Mouse (Mus musculus): ENCODE measurements at regions not wholly inside any gene's neighbourhood (a gene's known extent, or its start where the extent isn't known, plus 50 kb on each side); places are given as distances from the start of the nearest gene placed in this dataset.

DNA sequence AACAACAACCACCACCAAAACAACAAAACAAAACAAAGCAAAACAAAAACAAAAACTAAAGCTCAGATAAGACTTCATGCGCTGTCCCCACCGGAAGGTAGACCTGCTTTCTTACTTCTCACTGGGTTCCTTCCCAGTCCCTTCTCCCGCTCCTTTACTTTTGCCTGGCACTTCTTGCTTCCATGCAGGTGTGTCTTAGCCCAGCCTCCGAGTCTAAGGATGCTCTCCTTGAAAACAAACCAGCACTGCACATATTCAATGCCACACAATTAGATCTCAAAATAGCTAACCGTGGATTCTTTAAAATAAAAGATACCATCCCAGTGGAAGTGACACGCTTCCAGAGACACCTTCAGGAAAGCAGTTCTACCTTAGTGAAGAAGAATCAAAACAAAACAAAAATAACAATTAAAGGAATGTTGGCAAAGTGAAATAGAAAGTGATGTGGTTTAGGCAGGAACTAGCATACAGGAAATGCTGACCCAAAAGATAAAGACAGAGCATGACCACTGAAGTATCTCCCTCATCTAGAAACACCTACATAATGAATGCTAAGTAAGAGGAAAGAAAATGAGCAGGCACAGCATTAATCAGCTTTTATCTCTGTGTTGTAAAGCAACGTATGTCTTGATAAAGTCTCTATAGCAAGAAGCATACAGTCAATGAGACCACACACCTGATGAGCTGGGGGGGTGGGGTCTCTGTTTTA lies 358.5 kb upstream of the Id2 start:
- DNase-seq (ENCODE audit: low spot score) = no peak

DNA sequence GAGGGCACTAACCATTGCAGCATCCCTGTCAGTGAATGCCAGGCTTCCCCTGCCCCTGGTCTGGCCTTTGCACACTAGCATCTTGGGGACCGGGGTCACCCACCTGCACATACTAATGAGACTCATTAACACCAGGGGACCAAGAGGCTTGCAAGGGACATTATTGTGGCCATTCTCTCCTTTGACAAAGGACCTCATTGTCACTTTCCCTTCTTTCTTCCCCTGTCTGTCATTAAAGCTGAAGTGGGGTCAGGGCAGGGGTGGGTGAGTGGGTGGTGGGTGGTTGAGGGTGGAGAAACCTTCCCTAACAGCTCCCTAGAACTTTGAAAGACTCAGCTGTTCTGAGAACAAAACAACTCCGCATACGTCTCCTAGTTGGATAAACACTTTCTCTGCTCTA lies 356.4 kb upstream of the Id2 start:
- no peak for DNase-seq (ENCODE audit: low spot score)

DNA sequence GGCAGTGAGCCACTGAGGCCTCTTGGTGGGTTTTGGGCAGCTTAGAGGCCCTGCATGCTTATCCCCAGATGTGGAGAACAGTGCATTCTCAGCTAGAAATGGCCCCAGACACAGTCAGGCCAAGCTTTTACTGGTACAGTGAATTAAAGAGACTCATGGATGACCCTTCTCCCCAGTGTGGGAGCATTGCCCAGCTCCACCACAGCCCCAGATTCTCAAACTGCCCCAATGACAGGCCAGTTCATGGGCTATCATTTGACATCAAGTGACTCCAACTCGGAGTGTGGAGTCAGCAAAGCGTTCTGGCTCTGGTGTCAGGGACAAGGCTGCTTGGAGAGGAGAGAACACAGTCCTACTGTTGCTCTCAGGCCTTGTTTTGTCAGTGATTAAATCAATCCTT lies 354.2 kb upstream of the Id2 start:
- DNase-seq (ENCODE audit: low spot score) = no peak

DNA sequence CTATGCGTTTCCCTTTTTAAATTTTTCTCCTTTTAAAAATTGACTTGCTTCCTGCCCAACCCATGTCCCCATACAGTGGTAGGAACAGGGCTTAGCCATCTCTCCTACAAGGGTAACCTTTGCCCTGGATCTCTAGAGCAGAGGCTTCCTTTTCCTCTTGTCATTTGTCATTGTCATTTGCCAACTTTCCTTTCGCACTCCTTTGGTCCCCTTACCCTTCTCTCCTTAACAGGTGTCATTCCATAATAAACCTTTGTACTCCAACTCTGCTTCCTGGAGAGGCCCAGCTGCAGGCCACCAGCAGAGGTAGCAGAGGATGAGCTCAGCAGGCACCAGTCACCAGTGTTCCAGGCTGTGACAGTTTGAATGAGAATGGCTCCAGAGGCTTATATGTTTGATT lies 347.4 kb upstream of the Id2 start:
- DNase-seq (ENCODE audit: low spot score) = no peak

DNA sequence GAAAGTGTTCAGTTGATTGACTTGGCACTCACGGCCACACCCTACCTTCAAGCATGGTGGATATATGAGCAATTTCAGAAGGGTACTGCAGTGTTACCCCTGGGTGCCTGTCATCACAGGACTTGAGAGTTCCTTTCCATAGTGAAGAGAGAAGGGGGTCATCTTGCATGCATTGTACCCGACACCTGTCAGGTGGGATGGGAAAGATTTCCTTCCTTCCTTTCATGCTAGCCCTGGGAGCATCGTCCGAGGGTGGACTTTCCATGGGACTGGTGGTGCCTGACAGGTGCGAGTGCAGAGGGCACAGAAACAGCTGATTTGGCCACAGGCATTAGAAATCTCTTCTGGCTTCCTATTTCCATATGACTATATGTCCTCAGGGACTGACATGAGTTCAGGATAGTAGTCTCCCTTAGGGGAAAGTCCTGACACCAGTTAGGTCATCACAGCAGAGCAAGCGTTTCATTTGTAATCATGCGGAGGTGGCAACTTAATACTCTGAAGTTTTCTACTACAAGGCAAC lies 342.1 kb upstream of the Id2 start:
- no peak for DNase-seq (ENCODE audit: low spot score)

DNA sequence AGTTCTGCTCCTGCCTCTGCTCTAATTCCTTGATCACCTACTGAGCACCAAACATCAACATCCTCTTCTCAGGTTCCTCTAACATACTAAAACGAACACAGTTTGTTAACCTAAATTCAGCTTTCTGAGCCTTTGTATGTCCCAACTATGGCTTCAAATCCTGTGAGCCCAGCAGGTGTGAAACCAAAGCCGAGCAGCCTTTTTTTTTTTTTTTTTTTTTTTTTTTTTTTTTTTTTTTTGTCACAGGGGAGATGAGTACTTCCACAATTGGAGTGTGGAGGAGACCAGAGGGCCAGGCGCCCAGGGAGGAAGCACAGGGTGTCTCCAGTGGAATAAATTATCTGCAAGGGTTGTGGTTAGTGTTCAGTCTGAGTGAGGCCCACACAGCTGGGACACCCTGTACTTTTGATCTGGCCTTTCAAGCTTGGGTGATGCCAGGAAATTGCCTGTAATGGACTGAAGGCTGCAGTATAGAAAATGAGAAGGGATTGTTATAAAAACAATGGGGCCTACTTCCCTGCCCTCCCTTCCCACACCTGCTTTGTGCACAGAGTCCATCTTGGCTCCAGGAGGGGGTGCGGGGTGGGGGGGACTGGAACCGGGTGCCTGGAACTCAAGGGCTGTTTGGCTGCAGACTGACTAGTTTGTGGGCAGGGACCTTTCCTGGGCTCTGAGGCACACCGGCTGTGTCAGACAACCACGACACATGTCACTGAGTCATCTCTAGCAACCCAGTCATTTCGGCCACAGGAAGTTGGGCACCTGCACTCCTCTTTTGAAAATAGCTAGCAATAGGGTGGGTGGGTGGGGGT lies 341.5 kb upstream of the Id2 start:
- DNase-seq (ENCODE audit: low spot score) = no peak

DNA sequence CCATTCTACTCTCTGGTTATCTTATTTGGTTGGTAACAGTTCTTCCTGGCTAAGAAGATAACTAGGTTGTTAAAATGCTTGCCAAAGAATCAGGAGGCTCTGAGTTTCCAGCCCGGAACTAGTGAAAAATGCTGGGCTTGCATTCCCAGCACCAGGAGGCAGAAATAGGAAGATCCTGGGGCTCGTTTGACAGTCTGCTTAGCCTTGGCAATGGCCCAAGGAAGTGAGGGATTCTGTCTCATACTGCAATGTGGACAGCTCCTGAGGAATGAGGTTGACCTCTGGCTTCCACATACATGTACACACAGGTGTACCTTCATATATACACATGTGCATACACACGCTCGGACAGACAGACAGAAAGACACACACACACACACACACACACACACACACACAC lies 340.6 kb upstream of the Id2 start:
- DNase-seq (ENCODE audit: low spot score) = no peak

DNA sequence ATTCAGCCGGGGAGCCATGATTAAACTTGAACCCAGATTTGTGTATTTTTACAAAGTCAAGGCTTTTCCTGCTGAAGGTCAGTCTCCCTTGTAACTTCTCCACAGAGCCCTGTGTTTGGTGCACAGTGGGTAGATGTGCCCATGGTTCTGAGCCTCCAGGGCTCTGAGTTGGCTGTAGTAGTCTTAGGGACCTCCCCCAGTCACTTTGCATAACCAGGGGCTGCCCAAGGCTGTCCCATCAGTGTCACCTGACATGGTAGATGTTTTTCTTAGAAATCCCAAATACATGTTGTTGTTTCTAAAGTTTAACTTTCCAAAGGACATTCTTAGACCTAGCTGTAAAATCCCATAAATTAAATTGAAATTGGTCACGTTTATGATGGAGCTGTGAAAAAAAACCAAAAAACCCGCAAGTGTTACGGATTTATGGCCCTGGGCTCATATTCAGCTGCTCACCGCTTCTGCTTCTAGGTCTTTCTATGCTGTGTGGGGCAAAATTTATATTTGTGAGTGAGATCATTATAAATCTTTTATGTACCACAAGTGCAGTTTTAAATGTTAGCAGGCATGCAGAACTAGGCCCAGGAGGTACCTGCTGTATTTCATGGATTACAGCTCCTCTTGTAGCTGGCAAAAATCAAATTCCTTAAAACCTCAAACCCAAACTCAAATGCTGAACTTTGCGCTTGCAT lies 339.4 kb upstream of the Id2 start:
- DNase-seq (ENCODE audit: low spot score) = no peak

DNA sequence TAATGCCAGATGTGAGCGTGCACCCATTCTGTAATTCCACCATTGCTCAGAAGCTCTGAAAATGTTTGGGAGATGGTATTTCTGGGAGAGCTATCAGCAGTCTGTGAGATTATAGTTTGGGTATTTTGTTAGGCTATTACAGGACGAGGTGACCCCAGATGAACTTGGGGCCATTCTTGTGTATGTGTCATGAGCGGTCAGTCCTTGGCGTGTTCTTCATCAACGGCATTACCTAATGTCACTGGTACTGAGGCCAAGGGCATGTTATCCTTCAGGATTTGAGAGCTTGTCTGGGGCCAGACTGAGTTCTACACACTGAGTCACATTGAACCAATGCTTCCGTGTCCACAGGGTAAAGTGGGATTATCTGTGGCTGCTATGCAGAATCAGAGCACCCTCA lies 335.9 kb upstream of the Id2 start:
- no peak for DNase-seq (ENCODE audit: low spot score)

DNA sequence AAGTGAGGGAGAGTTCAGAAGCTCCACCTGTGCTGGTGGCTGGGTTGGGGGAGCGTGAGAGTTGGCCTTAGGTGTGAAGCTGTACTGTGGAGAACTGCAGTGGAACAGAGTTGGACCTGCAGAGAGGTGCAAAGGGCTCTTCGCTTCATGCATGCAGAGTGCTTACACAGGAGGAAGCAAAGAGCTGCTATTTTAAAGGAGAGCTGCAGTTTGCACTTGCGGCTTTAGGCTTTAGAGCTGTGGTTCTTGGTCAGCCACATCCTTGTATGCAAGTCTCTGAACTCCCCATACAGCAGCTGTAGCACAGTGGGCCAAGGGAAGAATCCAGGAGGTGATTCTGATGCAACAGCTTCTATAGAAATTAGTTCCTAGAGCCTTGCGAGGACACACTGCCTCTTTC lies 334.0 kb upstream of the Id2 start:
- DNase-seq (ENCODE audit: low spot score) = no peak

DNA sequence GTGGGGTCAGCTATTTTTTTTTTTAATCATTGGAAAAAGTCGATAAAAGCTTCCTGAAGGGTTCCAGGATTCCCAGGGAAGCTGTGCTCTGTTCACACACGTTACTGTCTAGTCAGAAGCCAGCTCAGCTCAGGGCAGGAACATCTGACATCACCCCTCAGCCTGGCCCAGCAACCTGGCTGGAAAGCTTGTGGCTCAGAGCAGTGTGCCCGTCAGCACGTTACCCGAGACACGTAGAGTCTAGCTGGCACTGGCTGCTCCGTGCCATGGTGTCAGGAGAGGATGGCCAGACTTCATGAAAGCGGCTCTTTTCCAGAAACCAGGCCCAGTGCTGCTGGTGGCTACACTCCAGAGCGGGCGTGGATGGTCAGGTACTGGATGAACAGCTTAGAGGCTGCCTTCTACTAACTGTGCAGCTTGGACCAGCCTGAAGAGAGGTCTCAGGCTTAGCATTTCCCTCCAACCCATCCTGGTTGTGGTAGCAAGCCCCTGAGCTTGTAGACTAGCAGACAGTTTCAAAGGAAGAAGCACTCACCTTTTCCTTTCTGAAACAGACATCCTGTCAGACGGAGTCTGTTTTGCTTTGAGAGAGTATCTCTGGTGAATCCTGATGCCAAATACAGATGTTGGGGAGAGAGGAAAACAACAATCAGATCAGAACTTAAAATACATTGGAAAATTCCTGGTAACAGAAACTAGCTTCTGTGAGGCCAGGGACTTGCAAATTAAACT lies 331.1 kb upstream of the Id2 start:
- no peak for DNase-seq (ENCODE audit: low spot score)

DNA sequence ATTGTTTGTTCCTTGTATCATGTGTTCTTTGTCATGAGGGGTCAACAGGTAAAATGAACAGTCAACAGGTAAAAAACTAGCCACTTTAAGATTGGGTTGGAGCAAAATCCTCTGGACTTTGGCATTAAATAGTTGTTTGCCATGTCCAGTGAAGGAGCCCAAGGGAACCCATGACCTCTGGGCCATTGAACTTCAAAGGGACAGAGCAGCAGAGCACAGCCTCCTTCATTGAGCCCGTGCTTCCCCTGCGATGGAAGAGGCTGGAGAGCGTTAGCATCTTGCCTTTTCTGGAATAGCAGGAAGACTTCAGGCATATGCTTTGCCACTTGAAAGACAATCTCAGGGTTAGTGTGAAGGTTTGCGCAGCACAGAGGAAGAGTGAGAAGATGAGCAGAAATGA lies 320.4 kb upstream of the Id2 start:
- DNase-seq (ENCODE audit: low spot score) = no peak

DNA sequence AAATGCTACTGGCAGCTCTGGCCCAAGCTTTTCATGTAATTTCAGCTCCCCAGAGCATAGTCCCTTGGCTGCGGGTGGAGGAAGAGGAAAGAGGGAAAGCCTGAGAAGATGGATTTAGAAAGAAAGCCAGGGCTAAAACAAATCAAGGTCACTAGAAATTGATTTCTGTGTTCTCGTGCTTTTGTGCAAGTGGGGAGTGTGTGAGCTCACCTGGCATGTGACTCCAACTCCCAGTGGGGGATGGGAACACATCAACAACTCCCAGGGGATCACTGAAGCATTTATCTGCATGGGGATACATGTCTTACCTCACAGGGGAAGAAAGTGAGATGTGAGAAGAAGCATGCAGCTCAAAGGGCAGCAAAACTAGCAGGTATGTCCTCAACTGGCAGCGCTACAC lies 319.6 kb upstream of the Id2 start:
- no peak for DNase-seq (ENCODE audit: low spot score)

DNA sequence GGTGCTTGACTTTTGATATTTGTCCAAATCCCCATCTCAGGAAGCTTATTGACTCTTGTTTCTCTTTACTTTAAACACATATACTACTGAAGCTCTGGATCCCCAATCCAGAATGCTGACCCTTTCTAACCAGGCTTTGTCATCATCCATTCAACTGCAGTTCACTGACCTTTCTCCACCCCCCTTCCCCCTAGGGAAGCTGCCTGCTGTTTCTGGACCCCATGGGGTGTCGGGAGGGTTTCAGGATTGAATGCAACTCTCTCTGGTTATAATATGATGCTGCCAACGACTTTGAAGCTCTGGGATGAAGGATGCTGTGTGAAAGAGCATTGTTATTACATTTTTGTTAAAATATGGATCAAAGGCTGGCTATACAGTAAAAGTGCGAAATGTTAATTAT lies 318.7 kb upstream of the Id2 start:
- DNase-seq (ENCODE audit: low spot score) = no peak

DNA sequence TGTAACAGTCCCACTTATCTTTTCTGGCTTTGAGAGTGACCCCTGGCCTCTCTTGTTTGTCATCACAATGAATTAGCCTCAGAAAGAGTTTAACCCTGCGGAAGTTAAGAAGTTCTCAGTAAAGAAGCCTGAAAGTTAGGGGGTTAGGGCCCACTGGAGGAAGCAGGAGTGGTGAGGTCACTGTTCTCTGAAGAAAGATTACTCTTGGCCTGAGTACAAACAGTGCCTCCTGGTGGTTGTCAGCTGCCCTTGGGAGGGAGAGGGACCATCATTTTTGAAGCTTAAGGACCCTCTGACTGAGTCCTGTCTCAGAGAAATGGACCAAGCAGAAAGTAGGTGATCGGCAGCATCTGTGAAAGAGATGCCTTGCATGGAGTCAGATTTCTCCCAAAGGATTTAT lies 318.3 kb upstream of the Id2 start:
- DNase-seq (ENCODE audit: low spot score) = no peak

DNA sequence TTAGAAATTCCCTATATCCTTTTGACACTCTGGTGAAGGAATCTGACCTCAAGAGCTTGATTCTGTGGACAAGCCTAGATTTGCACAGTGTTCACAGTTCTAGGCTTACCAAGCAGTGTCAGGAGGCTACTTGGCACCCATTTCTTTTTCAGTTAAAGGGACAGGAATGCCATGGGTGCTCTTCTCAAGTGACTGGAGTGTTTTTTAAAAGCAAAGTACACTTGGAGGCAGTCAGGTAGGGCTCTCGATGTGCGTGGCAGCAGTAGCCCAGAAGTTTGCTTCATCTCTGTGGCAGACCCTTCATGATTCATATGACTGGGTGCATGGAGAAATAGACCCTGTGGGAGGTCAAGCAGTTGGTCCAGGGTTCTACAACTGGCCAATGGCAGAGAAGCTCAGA lies 310.4 kb upstream of the Id2 start:
- DNase-seq (ENCODE audit: low spot score) = no peak

DNA sequence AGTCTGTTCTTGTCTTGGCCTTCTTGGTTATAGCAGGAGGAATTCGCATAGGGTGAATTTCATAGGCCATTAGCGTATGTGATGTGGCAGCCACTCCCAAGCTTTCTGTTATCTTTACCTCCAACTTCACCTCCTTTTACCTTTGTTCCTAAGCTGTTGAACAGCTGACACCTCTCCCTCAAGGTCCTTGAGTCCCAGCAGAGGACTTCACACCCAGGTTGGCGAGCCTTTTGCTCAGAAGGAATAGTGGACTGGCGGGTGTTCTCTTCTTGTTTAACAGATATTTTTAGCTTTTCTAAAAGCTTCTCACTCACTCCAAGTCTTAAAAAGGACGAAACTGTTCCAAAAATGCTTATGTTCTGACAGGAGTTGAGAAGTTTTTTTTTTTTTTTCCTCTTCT lies 303.4 kb upstream of the Id2 start:
- no peak for DNase-seq (ENCODE audit: low spot score)

DNA sequence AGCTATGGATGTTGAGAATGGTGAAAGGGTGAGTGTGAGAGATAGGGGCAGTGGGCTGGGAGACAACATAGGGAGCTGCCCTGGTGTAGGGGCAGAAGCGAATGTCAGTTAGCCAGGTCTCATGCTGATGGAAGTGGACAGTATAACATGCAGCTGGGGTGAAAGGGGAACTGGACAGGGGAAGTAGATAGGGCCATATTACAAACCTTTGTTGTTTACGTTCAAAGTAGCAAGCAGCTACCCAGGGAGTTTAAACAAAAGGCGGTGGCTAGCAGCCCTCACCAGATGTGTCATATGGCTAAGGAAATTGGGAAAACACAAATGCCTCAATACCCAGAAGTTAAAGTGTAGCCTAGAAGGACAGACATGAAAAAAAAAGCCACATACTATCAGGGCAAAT lies 301.8 kb upstream of the Id2 start:
- DNase-seq (ENCODE audit: low spot score) = no peak

DNA sequence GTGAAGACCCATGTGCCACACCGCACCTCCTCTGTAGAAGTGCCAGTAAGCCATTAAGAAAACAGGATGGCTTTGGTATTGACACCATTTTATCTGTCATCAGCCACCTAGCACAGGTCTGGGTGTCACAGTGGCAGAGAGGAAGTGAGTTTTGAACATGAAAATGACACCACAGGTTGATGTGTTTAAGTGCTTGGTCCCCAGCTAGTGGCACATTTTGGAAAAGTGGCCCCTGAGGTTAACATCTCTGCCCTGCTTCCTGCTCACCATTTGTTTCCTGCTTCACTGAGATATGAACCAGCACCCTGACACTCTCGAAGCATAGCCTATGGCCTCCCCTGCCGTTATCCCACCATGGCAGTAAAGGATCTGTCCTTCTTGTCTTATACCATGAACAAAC lies 297.4 kb upstream of the Id2 start:
- DNase-seq (ENCODE audit: low spot score) = no peak

DNA sequence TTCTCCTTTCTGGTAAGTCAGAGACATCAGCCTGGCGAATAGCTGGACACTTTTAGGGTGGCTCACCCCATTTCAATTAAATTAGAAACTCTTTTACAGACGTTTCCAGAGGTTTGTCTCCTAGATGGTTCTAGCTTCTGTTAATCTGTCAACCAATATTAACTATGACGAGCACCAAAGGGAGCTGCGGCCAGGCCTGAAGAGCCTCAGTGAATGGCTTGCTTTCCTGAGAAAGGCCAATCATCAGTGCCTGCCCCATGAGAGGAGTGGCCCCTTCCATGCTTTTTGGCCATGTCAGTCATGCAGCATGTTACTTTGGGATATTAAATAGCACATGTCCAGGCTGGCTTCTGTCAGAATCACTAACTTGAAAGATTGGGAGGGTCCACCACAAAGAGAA lies 296.6 kb upstream of the Id2 start:
- DNase-seq (ENCODE audit: low spot score) = no peak

DNA sequence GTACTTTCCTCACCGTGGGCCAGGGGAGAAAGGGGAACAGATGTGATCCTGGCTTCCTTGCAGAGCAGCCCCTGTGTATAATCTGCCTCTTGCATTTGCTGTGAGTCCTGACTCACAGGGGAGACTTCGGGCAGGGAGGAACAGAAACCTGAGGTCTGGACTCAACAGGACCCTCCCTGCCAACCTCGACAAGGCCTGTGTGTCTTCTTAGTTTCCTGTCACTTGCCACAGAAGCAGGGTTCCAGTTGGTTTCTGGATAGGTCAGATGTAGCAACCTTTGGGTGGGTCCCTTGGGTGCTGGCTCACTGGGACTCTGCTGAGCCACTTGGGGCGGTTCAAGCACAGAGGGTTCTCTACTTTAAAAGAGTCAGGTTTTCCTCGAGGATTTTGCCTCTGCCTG lies 292.3 kb upstream of the Id2 start:
- no peak for DNase-seq (ENCODE audit: low spot score)

DNA sequence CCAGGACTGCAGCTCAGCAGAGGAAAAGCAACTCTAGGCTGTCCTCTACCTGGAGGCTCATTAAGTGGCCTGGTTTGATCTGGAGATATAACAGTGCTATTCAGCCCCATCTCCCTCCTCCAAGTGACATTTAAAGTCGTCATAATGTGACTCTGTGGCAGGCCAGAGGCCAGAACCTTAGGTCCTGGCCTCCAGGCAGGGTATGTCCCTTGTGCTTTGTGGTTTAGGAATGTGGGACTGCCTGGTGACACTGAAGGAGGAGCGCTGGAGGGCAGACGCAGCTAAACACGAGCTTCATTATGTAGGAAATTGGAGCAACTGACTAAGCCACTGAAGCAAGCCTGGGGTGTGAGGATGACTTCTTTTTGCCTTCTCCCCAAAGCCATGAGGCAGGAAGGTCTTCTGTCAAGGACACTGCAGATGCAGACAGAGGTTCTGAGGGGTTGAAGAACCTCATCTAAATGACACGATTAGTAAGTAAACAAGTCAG lies 290.9 kb upstream of the Id2 start:
- DNase-seq (ENCODE audit: low spot score) = no peak
